Mouse (Mus musculus): ENCODE measurements at regions not wholly inside any gene's neighbourhood (a gene's known extent, or its start where the extent isn't known, plus 50 kb on each side); places are given as distances from the start of the nearest gene placed in this dataset.

GRCm38 (mm10) chr15:96799228-96799627, 99.7 kb upstream of the Slc38a2 start:
- TF ChIP-seq HCFC1 (IDR thresholded peaks at IDR 0.05; ENCODE audit: borderline replicate concordance, insufficient read depth, low read length) (no peak), ZNF384 (IDR thresholded peaks at IDR 0.05; ENCODE audit: low read depth, low read length) (no peak), ZC3H11A (IDR thresholded peaks at IDR 0.05; ENCODE audit: borderline replicate concordance, low read depth, low read length) (no peak), MAFK (IDR thresholded peaks at IDR 0.05; ENCODE audit: insufficient read depth, low read depth, low read length) (no peak)
